Mouse (Mus musculus) heart, postnatal 10 days (tissue): ENCODE measurements at regions not wholly inside any gene's neighbourhood (a gene's known extent, or its start where the extent isn't known, plus 50 kb on each side); places are given as distances from the start of the nearest gene placed in this dataset.
A peak's percentile ranks its signal among the peaks of the same experiment; 100 is the strongest.

Experiments
- DNase-seq, 2 experiments: peaks; one replicate each; pipeline ENCODE4 v3.0.0; 2021
- intact Hi-C: fragments of 180-260 bp; cut with DNase I; formaldehyde crosslinking; loops from one replicate; pipeline ENCODE4 v1.15.1; 2025

DNA sequence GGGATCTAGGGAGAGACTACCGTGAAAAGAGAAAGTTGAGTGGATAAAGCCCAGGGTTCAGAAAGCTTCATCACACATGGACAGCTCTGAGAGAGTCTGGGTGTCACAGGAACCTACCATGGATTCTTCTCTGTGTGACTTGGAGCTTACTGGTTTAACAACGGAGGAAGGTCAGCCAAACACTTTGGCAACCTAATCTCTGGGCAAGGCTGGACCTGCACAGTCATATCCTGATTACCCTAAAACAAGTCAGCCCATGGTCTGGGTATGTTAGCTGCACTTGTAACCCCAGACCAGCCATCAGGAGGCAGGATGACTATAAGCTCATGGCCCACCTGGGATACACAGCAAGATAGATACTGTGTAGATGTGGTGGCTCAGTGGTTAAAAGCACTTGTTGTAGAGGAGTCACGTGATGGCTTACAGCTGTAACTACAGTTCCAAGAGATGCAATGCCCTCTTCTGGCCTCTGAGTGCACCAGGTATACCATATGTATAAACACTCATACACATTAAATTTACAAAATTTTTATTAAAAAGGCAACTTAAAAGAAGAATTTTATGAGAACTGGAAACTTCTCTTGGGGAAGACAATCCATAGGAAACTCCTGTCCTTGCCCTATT lies 85.0 kb upstream of the Serbp1 start:
- DNase-seq = no peak
- intact Hi-C loops = loop anchor here (10.0 kb wide), 1 partner anchor 618 kb away; the partner anchor contains the start of gene Mad2l1

DNA sequence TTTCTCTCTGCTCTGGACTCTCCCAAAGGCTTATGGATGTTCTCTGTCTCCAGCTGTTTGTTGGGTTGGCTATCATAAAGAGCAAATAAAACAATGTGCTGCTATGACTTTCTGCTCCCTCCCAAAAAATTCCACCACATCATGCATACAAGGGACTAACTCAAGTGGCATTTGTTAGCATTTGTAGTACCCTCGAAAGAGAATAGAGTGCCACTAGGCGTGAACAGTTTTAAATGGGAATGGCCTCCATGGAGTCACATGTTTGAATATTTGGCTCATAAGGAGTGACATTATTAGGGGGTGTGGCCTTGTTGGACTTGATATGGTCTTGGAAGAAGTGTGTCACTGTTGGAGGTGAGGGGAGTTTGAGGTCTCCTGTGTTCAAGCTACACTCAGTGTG lies 86.5 kb upstream of the Serbp1 start:
- no peak for DNase-seq
- intact Hi-C loops = loop anchor here (10.0 kb wide), 1 partner anchor 617 kb away; the partner anchor contains the start of gene Mad2l1

DNA sequence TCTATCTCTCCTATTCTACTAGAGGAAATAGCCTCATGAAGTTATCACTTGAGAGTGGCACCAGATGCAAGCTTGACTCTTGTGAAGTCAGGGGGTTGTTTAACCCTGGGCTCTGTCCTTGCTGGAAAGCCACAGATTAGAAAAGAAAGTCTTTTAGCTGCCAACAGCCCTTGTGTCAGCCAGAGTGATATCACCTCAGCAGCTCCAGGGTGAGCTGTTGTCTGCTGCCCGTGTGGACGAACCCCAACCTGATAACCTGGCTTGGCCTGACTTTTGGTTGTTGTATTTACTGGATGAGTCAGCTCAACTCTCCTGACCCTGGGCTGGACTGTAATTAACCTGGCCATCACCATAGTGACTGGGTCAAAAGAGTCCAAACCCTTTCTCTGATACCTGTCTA lies 88.6 kb upstream of the Serbp1 start:
- DNase-seq = peak; percentile 41 to 49
- intact Hi-C loops = no loop called here

DNA sequence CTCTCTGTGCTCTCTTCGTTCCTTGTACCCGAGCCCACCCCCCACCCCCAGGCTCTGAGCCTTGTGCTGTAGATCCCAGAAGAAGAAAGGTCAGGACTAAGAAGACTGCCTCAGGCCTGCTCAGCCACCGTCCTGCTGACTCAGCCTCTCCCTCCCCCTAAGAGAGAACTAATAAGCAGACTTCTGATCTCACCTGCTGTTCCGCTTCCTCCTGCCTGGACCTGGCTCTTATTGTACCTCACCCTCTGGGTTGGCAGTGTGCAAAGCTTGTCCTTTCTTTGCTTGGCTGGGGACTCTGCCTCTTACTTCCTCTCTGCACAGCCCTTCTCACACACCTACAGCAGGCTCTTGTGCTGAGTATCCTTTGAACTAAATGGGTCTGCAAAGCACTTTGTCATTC lies 91.3 kb upstream of the Serbp1 start:
- no peak for DNase-seq
- intact Hi-C loops = no loop called here

DNA sequence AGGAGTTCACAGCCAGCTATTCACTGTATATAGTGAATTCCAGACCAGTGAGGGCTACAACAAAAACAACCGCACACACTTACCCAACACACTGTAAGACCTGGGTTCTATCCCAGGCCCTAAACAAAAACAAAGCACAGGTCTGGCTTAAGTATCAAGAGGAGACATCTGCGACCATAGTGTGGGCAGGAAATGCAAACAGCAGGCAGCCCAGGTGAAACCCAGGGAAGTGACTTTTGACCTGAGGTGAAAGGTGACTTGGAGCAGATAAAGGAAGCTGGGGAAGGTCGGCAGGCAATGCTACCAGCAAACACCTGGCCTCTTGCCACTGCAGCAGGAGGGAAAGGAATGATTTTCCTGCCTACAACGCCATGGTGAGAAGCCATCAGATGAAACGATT lies 92.0 kb upstream of the Serbp1 start:
- no peak for DNase-seq
- intact Hi-C loops = no loop called here

DNA sequence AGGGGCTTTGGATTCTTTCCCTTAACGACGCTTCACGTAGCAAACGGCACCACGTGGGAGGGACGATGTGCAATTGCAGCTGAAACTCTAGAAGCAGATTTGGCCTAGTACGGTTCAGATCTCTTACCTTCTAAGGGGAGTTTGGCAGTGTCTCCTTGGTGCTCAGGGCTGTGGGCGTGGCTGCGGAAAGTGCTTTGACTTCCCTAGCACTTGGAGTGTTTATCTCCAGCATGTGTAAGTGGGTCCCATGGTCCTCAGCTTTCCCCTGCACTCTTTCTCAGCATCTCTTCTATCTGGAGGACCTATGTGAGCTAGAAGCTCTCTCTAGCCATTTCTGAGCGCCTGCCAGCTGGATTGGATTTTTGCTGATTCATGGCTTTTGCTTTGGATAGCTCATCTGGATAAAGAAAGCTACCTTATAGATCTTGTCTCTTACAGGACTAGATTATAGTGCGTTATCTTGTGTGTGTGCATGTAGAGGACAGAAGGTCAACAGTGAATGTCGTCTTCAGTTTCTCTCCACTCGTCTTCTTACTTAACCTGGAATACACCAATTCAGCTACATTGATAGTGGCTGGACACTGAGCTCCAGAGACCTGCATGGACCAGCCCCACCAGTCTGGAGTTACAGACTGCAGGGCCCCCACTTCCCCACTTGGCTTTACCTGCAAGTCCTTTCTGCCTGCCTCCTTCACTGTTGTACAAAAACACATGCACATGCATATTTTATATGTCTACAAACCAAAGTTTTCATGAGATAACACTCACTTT lies 92.8 kb upstream of the Serbp1 start:
- intact Hi-C loops = no loop called here
- DNase-seq = no peak

DNA sequence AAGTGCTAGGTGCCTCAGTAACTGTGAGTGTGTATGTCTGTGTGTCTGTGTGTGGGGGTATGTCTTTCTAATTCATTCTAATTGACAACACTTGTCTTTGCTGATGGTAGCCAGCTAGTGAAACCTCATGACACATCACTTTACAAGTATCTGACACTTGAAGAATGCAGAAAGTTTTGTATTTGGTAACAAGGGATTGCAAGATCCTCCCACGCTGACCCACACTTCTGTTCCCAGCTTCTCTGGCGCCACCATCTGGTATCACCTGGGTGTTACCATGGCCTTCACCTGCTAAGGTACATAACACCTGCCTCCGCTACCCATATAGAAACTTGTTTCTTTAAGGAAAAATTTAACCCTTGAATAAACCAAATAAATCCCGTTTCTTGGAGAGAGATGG lies 95.8 kb upstream of the Serbp1 start:
- intact Hi-C loops = no loop called here
- peak; percentile 38 to 74 for DNase-seq

DNA sequence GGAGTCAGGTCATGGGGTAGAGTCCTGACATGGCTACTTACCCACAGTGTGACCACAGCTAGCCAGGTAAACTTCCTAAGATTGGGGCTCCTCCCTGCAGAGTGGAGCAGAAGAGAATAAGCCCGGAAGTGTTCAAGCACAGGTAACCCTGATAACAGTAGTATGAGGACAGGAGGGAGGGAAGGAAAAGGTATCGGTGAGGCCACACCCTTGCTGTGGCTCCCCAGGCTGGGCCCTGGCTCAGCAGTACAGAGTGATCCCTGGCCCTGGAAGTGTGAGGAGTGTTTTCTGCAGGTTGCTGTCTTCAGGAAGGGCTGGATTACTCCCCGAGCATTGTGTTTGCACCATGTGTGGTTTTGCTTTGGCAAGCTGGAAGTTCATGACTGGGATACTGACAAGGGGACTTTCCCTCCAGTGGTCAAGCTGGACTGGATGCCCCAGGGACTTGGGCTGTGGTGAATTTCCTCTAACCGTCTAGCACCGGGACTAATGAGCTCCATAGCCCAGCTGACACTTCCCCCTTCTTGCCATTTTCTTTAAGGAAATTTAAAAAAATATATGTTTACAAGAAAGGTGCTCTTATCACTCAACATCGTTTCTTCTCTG lies 97.2 kb upstream of the Serbp1 start:
- peak; percentile 31 to 48 for DNase-seq
- intact Hi-C loops = loop anchor here (1.0 to 2.0 kb wide), 3 partner anchors 18 to 177 kb away; partner anchors contain the start of gene Gadd45a

DNA sequence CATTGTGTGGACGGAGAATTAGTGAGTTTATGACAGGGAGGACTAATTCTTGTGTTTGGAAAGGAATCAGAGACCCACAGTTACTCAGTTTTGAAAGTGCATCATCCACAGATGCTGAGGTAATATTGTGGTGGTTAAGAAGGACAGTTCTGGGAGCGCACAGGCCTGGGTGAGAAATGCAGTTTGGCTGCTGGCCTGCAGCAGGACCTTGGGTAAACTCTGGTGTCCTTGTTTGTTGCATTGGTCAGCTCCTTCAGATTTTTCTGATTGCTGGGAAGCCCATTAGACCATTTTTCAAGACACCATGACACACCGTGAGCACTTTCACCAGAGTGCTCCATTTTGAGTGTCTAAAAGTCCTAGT lies 99.0 kb upstream of the Serbp1 start:
- DNase-seq = no peak
- intact Hi-C loops = no loop called here

DNA sequence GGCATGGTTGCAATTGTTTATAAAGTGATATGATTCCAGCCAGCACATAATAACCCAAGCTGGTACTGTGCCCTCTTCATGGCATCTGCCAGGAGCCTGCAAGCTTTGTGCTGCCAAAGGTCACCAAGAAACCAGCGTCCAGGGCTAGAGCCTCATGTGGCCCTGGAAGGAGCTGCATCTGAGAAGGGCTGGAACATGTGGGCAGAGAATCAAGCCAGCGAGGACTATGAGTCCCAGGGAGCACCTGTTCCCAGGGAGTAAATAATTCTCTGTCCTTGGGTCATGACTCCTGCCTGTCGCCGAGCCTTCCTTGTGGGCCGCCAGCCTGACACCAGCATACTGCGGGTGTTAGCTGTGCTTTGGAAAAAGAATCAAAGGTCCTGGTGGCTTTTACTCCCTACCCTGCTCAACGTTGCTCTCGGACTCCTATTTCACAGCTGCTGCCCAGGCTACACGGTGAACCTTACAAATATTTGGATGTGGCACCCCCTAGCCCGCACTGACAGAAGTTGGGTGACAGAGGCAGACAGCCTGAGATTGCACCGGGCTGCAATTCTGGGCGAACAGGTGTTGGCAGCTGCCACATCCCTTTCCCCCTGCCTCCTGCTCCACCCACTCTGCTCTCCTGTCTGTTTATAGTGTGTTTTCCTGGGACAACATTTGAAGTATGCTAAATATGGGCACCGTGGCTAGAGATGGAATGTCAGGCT lies 99.5 kb upstream of the Serbp1 start:
- DNase-seq = peak in 1 of 2 experiments; percentile 31
- intact Hi-C loops = no loop called here

DNA sequence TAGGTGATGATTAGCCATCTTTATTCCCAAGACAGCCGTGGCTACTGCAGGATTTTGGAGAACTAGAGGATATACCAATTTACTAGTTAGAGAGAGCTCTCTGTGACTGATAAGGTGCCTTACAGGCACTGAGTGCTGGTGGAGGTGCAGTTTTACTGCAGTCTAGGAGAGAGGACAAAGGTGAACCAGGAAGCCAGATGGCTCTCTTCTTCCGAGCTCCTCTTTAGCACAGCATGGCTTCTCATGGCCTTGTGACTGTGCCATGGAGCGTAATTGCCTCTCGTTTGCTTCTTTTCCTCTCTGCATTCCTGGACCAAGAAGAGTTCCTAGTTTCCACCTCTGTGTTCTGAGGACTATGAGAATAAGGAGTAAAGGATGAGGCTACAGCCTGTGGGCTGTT lies 100.2 kb upstream of the Gadd45a start:
- DNase-seq = no peak
- intact Hi-C loops = no loop called here

DNA sequence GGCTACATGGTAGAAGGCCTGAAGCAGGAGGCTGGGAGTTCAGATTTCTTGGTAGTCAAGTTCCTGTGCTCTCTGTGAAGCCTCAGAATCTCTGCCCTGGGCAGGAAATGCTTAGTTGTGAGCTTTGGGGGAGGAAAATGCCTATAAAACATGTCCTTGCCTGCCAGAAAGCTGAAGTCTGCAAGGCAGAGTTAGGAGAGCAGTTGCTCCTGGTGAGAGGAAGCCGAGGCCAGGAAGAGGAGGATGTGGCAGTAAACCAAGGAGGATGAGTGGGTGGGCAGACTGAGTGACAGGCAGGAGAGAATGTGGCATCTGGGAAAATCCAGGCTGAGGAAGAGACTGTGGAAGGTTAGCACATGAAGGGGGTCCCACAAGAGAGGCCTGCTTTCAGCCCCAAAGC lies 97.7 kb upstream of the Gadd45a start:
- intact Hi-C loops = no loop called here
- DNase-seq = no peak

DNA sequence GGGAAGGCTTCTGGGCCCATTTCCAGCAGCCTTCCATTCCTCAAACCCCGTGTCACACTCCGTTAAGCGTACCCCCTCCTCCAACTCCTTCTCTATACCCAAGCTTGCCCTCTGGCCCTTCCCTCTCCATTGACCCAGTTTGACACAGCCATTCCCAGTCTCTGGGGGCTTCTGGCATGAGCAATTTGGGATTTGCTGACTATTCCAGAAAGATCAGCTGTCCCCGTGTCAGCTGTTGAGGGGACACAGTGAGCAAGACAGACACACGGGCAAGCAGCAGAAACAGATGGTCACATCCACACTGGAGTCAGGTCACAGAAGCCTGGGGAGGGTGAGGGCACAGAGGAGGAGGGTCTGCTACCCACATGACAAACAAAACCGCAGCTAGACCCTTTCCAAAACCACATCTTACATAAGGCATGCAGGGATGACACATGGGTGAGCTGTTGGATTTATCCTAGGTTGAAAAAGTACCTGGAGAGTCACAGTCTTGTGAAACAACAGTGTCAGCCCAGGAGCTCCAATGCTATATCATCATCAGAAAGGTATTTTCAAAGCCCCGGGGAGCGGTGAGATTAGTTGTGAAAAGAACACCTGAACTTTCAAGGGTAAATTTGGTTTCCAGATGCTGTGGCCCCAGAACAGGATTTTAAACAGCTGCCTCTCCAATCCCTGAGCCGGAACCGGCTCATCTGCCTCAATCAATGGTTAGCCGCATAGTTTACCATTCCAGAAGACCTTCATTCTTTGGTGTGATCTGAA lies 93.5 kb upstream of the Gadd45a start:
- DNase-seq = no peak
- intact Hi-C loops = no loop called here

DNA sequence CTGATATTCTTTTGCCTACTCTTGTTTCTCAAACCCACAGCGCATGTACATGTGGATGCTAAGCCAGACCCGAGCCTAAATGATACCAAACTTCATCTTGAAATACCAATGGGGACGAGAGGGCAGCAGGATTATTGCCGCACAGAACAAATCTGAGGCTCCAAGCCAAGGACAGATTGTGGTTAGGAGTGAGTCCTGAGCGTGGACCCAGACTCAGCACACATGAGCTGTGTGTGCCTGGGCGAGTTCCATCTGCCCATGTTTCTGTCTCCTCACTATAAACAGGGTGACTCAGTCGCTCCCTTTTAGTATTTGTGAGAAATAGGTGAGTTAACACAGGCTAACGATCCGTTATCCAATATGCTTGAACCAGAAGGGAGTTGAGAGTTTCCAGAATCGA lies 92.4 kb upstream of the Gadd45a start:
- intact Hi-C loops = no loop called here
- no peak for DNase-seq

DNA sequence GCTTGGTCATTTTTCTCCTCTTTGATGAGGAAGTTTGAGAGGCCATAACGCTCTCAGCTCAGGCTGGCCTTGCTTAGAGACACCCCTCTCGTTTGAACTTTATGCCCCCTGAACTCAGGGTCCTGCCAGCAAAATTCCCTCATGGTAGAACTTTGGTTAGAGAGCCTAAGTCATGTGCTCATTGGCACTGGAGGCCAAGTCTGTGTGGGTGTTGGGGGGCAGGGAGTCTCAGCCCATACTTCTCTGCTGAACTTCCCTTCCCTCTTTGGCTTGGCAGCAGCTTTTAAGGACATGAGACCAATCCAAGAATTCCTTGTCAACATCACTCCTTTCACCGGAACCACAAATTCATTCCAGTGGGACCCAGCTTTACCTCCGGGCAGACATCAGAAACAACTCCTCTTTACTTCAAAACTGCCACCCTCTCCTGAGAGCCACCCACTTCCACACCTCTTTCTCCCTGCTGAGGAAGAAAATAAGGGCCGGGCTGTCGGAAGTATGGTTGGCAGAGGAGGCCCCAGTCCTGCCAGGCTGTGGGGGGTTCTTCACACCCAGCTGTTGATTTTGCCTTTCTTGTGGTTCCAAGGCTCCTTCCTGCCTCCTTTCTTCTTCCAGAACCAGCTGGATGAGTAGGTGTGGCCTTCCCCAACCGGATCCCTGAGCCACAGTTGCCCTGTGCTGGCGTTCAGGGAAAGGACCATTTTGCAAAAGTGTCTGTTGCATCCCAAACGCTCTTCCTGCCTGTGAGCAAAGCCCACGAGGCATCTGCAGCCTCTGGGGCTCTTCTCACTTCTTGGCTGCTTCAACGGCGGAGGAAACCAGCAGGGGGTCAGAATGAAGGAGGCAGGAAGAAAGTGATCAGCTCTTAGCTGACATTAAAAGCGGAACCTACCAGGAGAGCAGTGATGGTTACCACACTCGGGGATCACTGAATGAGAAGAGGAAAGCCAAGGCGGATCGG lies 91.5 kb upstream of the Gadd45a start:
- DNase-seq = no peak
- intact Hi-C loops = no loop called here

DNA sequence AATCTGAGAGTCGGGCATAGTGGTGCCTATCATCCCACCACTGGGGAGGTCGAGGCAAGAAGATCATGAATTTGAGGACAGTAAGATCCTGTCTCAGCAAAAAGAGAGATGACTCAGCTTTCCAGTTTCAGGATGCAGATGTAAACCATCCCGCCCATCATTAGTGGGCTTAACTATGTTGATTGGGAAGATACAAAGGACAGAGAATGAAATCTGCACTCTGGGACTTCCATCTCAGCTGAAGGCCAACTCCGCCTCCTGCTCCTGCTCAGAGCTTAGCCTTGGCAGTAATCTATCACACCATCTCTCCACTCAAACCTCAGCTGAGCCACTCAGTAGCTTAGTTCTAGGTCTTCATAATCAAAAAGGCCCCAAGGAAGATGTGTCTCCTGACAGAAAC lies 90.5 kb upstream of the Gadd45a start:
- no peak for DNase-seq
- intact Hi-C loops = no loop called here

DNA sequence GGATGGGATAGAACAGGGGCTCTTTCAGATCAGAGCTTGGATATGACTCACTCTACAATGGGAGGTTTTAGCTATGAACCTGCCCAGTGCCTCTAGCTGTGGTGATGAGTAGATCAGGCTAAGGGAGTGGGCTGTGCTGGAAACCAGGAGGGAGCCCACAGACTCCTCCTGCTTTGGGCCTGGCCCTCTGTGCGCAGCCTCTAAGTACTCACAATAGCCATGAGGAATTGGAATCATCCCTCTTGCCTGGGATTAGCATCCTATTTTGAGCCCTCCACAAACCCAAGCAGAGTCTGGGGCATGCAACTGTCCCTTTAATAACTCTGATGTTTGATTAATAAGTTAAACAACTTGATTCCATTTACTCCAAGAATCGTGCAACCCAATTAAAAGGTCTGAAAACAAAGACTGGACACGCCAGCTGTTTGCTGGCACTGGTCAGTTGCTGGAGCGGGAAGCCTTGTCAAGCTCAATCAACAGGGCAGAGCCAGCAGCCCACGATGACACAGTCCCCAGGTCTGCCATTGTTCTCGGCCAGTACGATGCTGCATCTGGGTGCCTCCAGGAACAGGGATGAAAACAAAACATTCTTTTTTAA lies 88.6 kb upstream of the Gadd45a start:
- intact Hi-C loops = no loop called here
- DNase-seq = no peak

DNA sequence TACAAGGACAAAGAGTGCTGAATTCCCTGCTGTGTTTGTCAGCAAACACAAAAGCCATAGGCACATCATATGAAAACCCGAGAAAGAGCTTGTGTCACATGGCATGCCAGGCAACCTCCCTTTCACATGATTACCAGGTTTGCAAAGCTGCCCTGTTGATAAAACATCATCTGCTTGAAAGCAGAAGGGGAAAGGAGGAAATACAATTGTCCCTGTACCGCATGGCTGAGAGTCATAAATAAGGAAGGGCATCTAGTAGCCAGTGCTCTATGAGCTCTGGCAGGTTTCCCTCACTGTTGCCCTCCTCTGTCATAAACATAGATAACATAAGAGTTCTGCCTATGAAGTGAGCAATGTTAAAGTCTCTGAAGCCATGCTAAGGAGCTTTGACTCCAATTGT lies 86.8 kb upstream of the Gadd45a start:
- DNase-seq = no peak
- intact Hi-C loops = no loop called here

DNA sequence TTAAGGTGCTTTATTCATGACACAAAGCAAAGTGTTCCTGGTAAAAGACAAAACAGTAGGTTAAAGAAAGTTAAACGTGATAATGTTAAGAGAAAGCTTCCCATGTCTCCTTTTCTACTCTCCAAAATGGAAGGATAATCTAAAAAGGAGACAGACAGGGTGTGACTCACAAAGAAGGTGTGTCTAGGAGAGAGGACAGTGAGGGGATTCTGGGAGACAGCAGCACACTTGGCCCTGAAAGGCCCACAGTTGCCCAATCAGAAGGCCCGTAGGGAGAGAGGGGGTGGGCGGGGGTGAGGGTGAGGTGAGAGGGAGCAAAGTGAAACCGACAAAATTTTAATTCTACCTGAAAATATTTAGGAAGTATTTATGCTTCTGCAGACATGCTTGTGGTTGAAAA lies 85.8 kb upstream of the Gadd45a start:
- DNase-seq = no peak
- intact Hi-C loops = no loop called here
